Mouse (Mus musculus) gastrocnemius, postnatal 4 days (tissue): ENCODE results near the gene Bcat1. TPM values are rescaled to one million over a fixed set of nuclear protein-coding genes. Genes with fewer than 3 reads are reported as not detected.

ENCODE experiments used
- DNase-seq, 2 experiments: peaks; one replicate each; pipeline ENCODE4 v3.0.0; 2021 to 2022; ENCODE audit warnings: low spot score in 2 of 2, mixed read lengths in 2 of 2
- total RNA-seq, 2 experiments: library from RNA; stranded (reverse); gene quantifications; 2 replicates each; pipeline ENCODE4 v1.2.3; 2021

Bcat1 gene
- total RNA-seq, 2 experiments from 2014 or later, result 18.9 to 23.5 TPM

DNA sequence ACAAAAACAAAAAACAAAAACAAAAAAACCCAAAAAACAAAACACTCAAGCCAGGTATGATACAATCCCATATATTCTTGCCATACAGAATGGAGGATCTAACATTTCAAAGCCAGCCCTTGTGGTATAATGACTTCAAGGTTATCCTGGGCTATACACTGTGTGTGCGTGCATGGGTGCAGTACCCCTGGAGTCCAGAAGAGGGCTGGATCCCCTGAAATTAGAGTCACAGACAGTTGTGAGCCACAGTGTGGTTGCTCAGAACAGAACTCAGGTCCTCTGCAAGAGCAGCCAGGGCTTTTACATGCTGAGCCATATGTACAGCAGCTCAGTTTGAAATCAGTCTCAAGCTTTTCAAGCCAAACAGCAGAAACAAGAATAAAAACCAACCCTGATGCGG is 61.0 kb downstream of the Bcat1 start:
- no peak for DNase-seq

DNA sequence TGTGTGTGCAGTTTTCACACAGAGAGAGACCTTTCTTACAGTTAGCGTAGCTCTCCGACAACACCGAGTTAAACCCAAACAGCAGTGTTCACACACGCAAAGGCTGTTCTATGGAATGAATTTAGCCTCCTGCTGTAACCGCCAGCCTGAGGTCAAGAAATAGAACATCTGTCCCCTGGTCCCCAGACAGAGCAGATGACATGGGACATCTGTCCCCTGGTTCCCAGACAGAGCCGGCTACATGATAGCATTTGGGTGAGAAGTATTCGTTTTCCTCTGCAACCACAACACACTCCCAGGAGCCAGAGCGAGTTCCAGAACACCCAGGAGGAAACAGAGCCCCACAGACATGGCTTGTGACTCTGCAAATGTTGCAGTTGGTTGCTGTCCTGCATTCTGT is 63.3 kb downstream of the Bcat1 start:
- DNase-seq, result no peak

DNA sequence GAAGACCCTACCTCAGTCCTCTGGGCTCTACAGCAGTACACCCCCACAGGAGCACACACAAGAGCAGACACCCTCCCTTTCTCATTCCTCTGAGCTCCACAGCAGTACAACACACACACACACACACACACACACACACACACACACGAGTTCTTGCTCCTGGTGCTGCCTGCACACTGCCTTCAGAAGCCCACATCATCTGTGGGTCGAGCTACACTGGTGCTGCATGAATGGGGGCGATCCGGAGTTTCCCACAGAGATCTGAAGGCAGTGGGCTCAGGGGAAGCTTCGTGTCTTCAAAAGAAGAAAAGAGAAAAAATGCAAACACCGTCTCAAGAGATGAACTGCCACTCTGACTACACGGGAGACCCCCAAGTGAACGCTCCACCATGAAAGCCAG is 64.8 kb downstream of the Bcat1 start:
- DNase-seq, result no peak

DNA sequence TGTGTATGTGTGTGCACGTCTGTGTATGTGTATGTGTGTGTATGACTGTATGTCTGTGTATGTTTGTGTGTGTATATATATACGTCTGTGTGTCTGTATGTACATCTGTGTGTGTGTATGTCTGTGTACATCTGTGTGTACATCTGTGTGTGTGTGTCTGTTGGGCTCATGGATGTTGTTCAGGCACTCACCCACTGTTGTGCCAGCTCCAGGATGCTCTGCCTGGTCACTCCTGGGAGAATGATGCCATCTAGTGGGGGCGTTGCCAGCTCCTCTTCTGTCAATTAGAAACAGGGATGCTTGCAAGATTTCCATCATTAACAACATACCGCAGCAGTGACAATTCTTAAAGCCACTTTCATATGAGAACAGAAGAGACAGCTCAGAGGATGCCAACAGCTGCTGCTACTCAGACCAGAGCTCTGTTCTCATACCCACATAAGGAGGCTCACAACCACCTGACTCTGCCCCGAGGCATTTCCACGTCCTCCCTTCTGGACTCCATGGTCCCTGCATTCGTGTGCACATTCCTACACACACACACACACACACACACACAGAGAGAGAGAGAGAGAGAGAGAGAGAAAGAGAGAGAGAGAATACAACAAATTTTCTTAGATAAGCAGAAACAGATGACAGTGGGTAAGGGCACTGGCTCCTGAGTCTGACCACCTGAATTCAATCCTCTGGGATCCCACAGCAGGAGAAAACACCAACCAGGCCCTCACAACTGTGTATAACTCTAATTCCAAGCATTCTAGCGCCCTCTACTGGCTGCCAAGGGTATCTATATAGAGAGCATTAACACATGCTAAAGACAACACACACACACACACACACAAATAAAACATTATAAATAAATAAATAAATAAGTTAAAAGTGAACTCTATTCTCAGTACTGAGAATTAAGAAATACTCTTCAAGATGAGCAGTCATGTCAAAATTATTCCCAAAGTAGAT is 65.8 kb downstream of the Bcat1 start:
- DNase-seq, result peak in 1 of 2 experiments; percentile 16

- DNase-seq, result no peak
Observed at GRCm38 (mm10) chr6:145003459-145003858, 72.5 kb downstream of the Bcat1 start.

DNA sequence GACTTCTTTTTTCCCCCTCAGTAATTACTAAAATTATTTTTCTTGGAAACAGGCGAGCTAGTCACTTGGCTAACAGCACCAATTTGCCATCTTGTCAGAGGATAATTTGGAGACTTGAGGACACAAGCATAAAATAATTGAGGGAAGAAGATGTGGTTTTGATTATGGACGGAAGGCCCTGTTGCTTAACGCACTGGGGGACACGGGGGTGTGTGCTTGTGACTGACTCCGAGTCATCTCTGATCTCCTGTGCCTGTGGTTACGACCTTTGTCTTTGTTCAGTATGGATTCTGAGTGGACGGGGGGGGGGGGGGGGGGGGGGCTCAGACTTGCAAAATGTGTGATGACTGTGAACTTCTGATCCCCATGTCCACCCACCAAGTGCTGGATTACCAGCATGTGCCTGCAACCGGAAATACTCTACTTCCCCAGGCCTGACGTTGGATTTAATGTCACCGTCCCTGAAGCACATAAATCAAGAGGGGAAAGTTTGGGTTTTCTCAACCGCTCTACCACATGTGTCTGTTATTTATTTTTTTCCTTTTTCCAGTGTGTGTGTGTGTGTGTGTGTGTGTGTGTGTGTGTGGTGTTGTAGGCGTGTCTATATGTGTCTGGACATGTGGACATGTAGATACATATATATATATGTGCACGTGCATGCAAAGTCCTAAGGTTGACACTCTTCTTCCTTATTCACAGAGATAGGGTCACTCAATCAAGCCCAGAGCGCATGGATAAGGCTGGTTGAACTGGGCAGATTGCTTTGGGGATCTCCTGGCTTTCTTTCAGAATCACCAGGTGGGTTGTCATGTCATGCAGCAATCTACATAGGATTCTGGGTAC is 73.7 kb downstream of the Bcat1 start:
- DNase-seq, result no peak

- no peak for DNase-seq
Observed at GRCm38 (mm10) chr6:145001493-145001892, 74.5 kb downstream of the Bcat1 start.

DNA sequence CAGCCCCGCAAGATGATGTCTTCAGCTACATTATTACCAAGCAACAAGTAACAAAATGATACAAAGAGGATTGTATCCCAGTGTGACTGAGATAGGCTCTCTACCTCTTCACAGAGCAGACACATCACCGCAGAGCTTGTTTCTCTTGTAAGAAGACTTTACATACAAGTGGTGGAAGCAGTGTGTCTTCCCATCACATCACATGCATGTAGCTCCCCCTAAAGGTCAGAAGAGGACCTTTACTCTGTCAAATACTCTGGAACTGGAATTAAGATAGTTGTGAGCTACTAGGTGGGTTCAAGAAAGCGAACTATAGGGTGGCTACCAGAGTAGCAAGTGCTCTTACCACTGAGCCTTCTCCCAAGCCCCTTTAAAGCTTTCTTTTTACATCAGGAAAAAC is 78.8 kb downstream of the Bcat1 start:
- no peak for DNase-seq

DNA sequence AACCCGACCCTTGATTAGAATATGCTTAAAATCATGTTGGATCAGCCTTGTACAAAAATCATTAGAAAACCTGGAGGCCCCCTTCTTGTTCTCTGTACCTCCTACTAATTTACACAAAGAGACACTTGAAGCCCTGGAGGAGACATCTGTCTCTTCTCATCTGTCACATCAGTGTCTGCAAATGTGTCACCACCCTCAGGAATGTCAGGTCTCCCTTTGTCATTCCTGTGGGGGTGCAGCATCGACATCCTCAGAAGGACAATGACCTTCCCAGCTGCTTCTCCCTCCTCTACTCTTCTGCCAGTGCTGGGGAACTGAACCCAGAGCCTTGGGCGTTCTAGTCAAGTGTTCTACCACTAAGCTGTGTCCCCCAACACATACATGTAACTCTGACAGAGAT is 83.9 kb downstream of the Bcat1 start:
- DNase-seq, result no peak

DNA sequence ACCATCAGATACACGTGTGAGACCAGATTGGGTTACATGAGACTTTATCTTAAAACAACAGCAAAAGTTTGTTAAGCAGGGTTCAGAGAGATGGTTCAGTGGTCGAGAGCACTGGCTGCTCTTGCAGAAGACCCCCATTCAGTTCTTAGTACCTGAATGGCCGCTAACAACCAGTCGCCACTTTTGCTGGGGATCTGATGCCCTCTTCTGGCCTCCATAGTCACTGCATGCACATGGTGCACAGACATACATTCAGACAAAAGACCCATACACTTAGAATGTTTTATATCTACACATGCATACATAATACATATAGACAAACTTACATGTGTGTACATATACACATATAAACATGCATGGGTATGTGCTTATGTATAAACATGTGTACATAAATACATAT is 86.8 kb downstream of the Bcat1 start:
- no peak for DNase-seq

GRCm38 (mm10) chr6:144987676-144988075 is 88.3 kb downstream of the Bcat1 start:
- no peak for DNase-seq

DNA sequence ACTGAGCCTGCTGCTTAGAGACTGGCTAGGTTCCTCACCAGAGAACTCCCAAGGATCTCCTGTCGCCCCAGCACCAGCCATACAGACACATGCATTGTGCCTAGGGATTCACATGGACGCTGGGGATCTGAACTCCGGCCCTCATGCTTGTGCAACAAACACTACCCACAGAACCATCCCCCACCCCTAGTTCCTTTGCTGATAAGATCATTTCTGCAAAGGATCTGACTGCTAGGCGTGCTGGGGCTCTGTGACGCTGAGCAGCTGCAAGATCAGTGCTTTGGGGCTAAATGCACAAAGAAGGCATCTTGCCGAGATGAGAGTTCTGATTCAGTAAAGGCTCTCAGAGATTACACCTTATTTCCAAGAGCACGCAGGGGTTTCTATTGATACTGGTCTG is 88.8 kb downstream of the Bcat1 start:
- DNase-seq, result no peak

- no peak for DNase-seq
Observed at GRCm38 (mm10) chr6:144984221-144984620, 91.8 kb downstream of the Bcat1 start.

- no peak for DNase-seq
Observed at GRCm38 (mm10) chr6:144982093-144982492, 93.9 kb downstream of the Bcat1 start.

- no peak for DNase-seq
Observed at GRCm38 (mm10) chr6:144972351-144972750, 103.6 kb downstream of the Bcat1 start.

- no peak for DNase-seq
Observed at GRCm38 (mm10) chr6:144970900-144971299, 105.1 kb downstream of the Bcat1 start.

DNA sequence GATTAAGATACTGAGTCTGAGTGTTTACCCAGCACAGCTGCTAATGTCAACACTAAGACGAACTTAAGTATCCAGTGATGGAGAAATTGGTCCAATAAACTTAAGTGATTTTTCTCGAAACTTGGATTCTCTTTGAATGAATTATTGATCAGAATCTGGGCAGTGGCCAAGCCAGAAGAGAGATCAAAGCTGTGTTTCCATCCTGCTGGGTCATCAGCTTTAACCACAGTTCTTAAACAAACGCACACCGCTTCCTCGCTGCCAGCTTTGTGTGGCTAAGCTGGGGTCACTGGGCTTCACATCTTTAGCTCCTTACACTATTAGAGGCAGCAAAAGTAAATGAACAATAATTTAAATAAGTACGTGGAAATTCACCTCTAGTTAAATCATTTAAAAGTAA is 108.4 kb downstream of the Bcat1 start:
- no peak for DNase-seq

DNA sequence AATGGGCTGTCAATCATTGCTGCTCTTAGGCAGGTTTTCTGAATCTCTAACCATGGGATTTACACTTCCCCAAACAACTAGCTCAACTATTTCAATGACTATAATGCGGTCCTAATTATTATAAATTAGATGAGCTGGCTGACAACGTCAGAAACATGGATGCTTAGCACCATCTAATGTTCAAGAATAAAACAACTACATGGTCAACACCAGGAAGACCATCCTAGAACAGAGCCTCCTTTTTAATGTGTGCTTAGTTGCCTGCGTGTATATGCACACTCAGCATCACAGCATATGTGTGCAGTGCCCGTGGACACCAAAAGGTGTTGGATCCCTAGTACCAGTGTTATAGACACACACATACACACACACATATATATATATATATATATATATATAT is 111.8 kb downstream of the Bcat1 start:
- no peak for DNase-seq

GRCm38 (mm10) chr6:144963156-144963555 is 112.8 kb downstream of the Bcat1 start:
- DNase-seq, result no peak

DNA sequence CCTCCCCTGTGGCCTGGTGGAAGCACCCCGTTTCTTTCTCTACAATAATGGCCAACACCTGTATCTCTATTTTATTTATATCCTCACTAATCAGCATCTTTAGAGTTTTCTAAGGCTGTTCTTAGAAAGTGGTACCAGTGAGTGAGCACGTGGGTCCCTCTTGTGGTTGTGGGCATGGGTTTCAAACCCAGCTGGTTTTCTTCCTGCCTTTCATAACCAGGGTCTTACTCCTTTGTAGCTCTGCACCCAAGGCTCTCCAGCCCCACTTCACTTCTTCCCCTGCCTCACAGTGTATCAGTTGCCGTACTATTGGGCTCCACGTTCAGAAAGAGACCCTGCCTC is 114.0 kb downstream of the Bcat1 start:
- no peak for DNase-seq

- DNase-seq, result no peak
Observed at GRCm38 (mm10) chr6:144961253-144962012, 114.6 kb downstream of the Bcat1 start.
